Mouse (Mus musculus) limb, embryonic 14.5 days (tissue): ENCODE measurements at regions not wholly inside any gene's neighbourhood (a gene's known extent, or its start where the extent isn't known, plus 50 kb on each side); places are given as distances from the start of the nearest gene placed in this dataset.

Experiments
- ATAC-seq: fragments of 200-750 bp; cut with Nextera tagmentation; 2 replicates; pipeline ENCODE4 v1.8.0; 2017; ENCODE audit warnings: low read depth, moderate number of reproducible peaks, moderate TSS enrichment; ENCODE audit not compliant: low FRiP score
- DNase-seq: peaks from one replicate; pipeline ENCODE4 v3.0.0-alpha.2; 2015; ENCODE audit warnings: low spot score
- H3K27ac ChIP-seq: fragments of 300-500 bp; sonication (generic); replicated peaks from 2 replicates; pipeline ENCODE4 v1.5.1; 2014; ENCODE audit warnings: low read depth, mild to moderate bottlenecking, low read length, moderate library complexity, mixed read lengths
- H3K27me3 ChIP-seq: fragments of 300-500 bp; sonication (generic); 2 replicates; pipeline ENCODE4 v1.6.1; 2014; ENCODE audit warnings: low read length, mixed read lengths; ENCODE audit not compliant: control insufficient read depth, insufficient read depth
- H3K36me3 ChIP-seq: fragments of 300-500 bp; sonication (generic); 2 replicates; pipeline ENCODE4 v1.6.1; 2014; ENCODE audit warnings: mild to moderate bottlenecking, low read length, moderate library complexity, mixed read lengths; ENCODE audit not compliant: control insufficient read depth, insufficient read depth
- H3K4me1 ChIP-seq: fragments of 300-500 bp; sonication (generic); 2 replicates; pipeline ENCODE4 v1.6.1; 2014; ENCODE audit warnings: antibody characterized with exemption, low read length, mixed read lengths; ENCODE audit not compliant: control insufficient read depth, insufficient read depth
- H3K4me2 ChIP-seq: fragments of 300-500 bp; sonication (generic); replicated peaks from 2 replicates; pipeline ENCODE4 v1.6.1; 2014; ENCODE audit warnings: low read depth, mild to moderate bottlenecking, low read length, moderate library complexity; ENCODE audit not compliant: severe bottlenecking
- H3K4me3 ChIP-seq: fragments of 300-500 bp; sonication (generic); replicated peaks from 2 replicates; pipeline ENCODE4 v1.5.1; 2014; ENCODE audit warnings: low read length
- H3K9ac ChIP-seq: fragments of 300-500 bp; sonication (generic); 2 replicates; pipeline ENCODE4 v1.6.1; 2014; ENCODE audit warnings: mild to moderate bottlenecking, low read depth, low read length, moderate library complexity; ENCODE audit not compliant: severe bottlenecking
- H3K9me3 ChIP-seq: fragments of 300-500 bp; sonication (generic); 2 replicates; pipeline ENCODE4 v1.6.1; 2016; ENCODE audit warnings: low read length; ENCODE audit not compliant: control insufficient read depth
- POLR2A ChIP-seq: fragments of 200-500 bp; IDR thresholded peaks from 2 replicates; pipeline ENCODE4 v1.8.0; 2012; ENCODE audit warnings: inconsistent platforms, mild to moderate bottlenecking, moderate library complexity, borderline replicate concordance; ENCODE audit not compliant: insufficient read depth, insufficient read length; ENCODE audit errors: extremely low read depth
- WGBS: fragments of 180-500 bp; shearing (Covaris S2); extraction: QIAGEN DNeasy Blood & Tissue Kit; methylation state at CpG from one replicate; pipeline ENCODE4 v1.1.7; 2014; 5-methylcytosine and 5-hydroxymethylcytosine counted together

- no peaks in the 10 kb centered on the region for H3K9me3 ChIP-seq
- no peaks in the 10 kb centered on the region for H3K36me3 ChIP-seq
- no peak overlapping the region for H3K4me2 ChIP-seq
- 80% methylated on average over 6 of the region's 6 CpGs for WGBS
- H3K9ac ChIP-seq: no peak overlapping the region
- H3K27me3 ChIP-seq: no peaks in the 10 kb centered on the region
- DNase-seq (no peak), ATAC-seq (no peak)
- no peak for TF ChIP-seq POLR2A
- no peak overlapping the region for H3K4me3 ChIP-seq
- H3K4me1 ChIP-seq: 0 out of 2 replicates have a peak, but pooled peaks cover 2% of the 10 kb centered on the region
- no peak overlapping the region for H3K27ac ChIP-seq
These were observed 122.1 kb upstream of the Plxnc1 start for GRCm38 (mm10) chr10:95066774-95067173.

- no peak for TF ChIP-seq POLR2A
- Histone ChIP-seq H3K27ac (no peak overlapping the region), H3K27me3 (no peaks in the 10 kb centered on the region), H3K9me3 (no peaks in the 10 kb centered on the region), H3K4me1 (peaks cover 9% of the 10 kb centered on the region), H3K4me2 (no peak overlapping the region), H3K9ac (no peak overlapping the region), H3K4me3 (no peak overlapping the region), H3K36me3 (no peaks in the 10 kb centered on the region)
- ATAC-seq (no peak), DNase-seq (no peak)
- WGBS: 61% methylated on average over 7 of the region's 7 CpGs
These were observed 115.0 kb upstream of the Plxnc1 start for GRCm38 (mm10) chr10:95059486-95060091.

GRCm38 (mm10) chr10:95059078-95059477 is 114.4 kb upstream of the Plxnc1 start:
- peaks cover 9% of the 10 kb centered on the region for H3K4me1 ChIP-seq
- TF ChIP-seq POLR2A: no peak
- no peaks in the 10 kb centered on the region for H3K9me3 ChIP-seq
- no peak overlapping the region for H3K4me2 ChIP-seq
- ATAC-seq (no peak), DNase-seq (no peak)
- no peak overlapping the region for H3K27ac ChIP-seq
- no peaks in the 10 kb centered on the region for H3K36me3 ChIP-seq
- WGBS: 71% methylated on average over 9 of the region's 9 CpGs
- no peak overlapping the region for H3K9ac ChIP-seq
- H3K27me3 ChIP-seq: no peaks in the 10 kb centered on the region
- no peak overlapping the region for H3K4me3 ChIP-seq

GRCm38 (mm10) chr10:95057051-95057714 is 112.5 kb upstream of the Plxnc1 start:
- no peak for TF ChIP-seq POLR2A
- Histone ChIP-seq H3K36me3 (no peaks in the 10 kb centered on the region), H3K4me1 (peaks cover 9% of the 10 kb centered on the region), H3K27me3 (no peaks in the 10 kb centered on the region), H3K27ac (no peak overlapping the region), H3K9ac (no peak overlapping the region), H3K4me2 (no peak overlapping the region), H3K4me3 (no peak overlapping the region), H3K9me3 (no peaks in the 10 kb centered on the region)
- ATAC-seq: no peak
- no peak for DNase-seq
- 48% methylated on average over 9 of the region's 9 CpGs for WGBS

- Histone ChIP-seq H3K36me3 (no peaks in the 10 kb centered on the region), H3K4me2 (no peak overlapping the region), H3K4me3 (no peak overlapping the region), H3K27ac (no peak overlapping the region), H3K9me3 (no peaks in the 10 kb centered on the region), H3K4me1 (peaks cover 9% of the 10 kb centered on the region), H3K9ac (no peak overlapping the region), H3K27me3 (no peaks in the 10 kb centered on the region)
- ATAC-seq (no peak), DNase-seq (no peak)
- no peak for TF ChIP-seq POLR2A
- WGBS: 82% methylated on average over 4 of the region's 4 CpGs
These were observed 111.9 kb upstream of the Plxnc1 start for GRCm38 (mm10) chr10:95056541-95056940.
